In the genomic region with DNA sequence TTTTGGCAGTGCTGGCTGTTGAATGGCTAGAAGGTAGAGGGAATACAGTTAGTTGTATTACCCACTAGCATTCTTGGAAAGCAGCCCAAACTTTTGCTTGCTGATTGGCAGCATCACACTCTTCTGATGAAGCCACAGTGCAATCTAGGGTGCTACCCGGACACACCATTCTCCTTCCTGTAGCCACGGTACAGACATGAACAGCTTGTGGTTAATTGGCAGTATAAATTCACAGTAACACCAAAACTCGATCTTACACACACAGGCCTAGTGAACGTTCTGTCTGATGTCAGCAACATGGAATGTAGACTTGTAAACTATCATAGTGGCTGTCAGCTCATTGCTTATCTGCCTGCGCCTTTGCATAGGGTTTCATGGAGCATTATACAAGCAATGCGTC, we compare ENCODE assay signal across 13 mouse cellular contexts.
DNase-seq lines count a peak whose midpoint lies in the region; ATAC-seq and TF ChIP-seq lines count a peak whose summit lies in the region.
"Had no signal": no experiment of that assay in that cellular context is flagged by ENCODE, and none has a peak within 500 bp of the region (broad histone marks: within the 10 kb centered on the region; RNA-seq: fewer than 3 reads in every experiment).

No protein-coding gene starts in this region.

- TF ChIP-seq EP300 in liver, postnatal 0 days (IDR thresholded peaks at IDR 0.05; ENCODE audit: low read depth) = no peak

- H3K9ac ChIP-seq in forebrain, embryonic 14.5 days (ENCODE audit: low read length) = no peak overlapping the region
- no peak overlapping the region for H3K9ac ChIP-seq in forebrain, embryonic 12.5 days
- no peak overlapping the region for H3K9ac ChIP-seq in lung, embryonic 14.5 days
- H3K9ac ChIP-seq in liver, postnatal 0 days (replicated peaks) = no peak overlapping the region

- TF ChIP-seq CTCF in lung, embryonic 14.5 days (IDR thresholded peaks at IDR 0.05; ENCODE audit: low read depth) = no peak
- TF ChIP-seq CTCF in liver, postnatal 0 days (IDR thresholded peaks at IDR 0.05; ENCODE audit: low read depth) = no peak

- no peak overlapping the region for H3K27ac ChIP-seq in forebrain, embryonic 14.5 days (ENCODE audit: low read depth, low read length)
- H3K27ac ChIP-seq in forebrain, embryonic 12.5 days = no peak overlapping the region
- peak overlapping the region; percentile 65; the same call in 1 of the 2 replicates for H3K27ac ChIP-seq in lung, embryonic 14.5 days (ENCODE audit: low read depth)
- no peak overlapping the region for H3K27ac ChIP-seq in liver, postnatal 0 days (ENCODE audit: low read depth)
- H3K27ac ChIP-seq: left cerebral cortex, adult 2 months; macrophage had no signal

- H3K36me3 ChIP-seq in forebrain, embryonic 14.5 days (ENCODE audit: control insufficient read depth, insufficient read depth, low read length) = no peaks in the 10 kb centered on the region
- no peaks in the 10 kb centered on the region for H3K36me3 ChIP-seq in forebrain, embryonic 12.5 days (replicated peaks)
- no peaks in the 10 kb centered on the region for H3K36me3 ChIP-seq in lung, embryonic 14.5 days (ENCODE audit: insufficient read depth)
- no peaks in the 10 kb centered on the region for H3K36me3 ChIP-seq in liver, postnatal 0 days (replicated peaks; ENCODE audit: insufficient read depth, low read length)

- peak; percentile 68 for DNase-seq in forebrain, embryonic 14.5 days (ENCODE audit: low spot score)
- DNase-seq in lung, embryonic 14.5 days = peak; percentile 72
- DNase-seq in lung, postnatal 25 days (ENCODE audit: low spot score) = no peak
- DNase-seq in liver, postnatal 0 days = no peak
- DNase-seq in urinary bladder, postnatal 14 days (ENCODE audit: low spot score) = no peak
- DNase-seq: embryo, embryonic 11 days; heart, postnatal 14 days; retina, postnatal 1 day had no signal

- H3K4me2 ChIP-seq in forebrain, embryonic 14.5 days (ENCODE audit: low read length) = no peak overlapping the region
- H3K4me2 ChIP-seq in forebrain, embryonic 12.5 days = no peak overlapping the region
- no peak overlapping the region for H3K4me2 ChIP-seq in lung, embryonic 14.5 days
- no peak overlapping the region for H3K4me2 ChIP-seq in liver, postnatal 0 days (ENCODE audit: low read depth, low read length)

- no peak overlapping the region for H3K4me3 ChIP-seq in forebrain, embryonic 14.5 days (ENCODE audit: low read depth, low read length)
- no peak overlapping the region for H3K4me3 ChIP-seq in forebrain, embryonic 12.5 days (replicated peaks)
- no peak overlapping the region for H3K4me3 ChIP-seq in lung, embryonic 14.5 days (ENCODE audit: low read depth, low read length)
- no peak overlapping the region for H3K4me3 ChIP-seq in liver, postnatal 0 days (ENCODE audit: low read depth, low read length)
- H3K4me3 ChIP-seq: left cerebral cortex, adult 2 months had no signal

- WGBS in forebrain, embryonic 14.5 days = 40% methylated on average over 6 of the region's 6 CpGs
- 84% methylated on average over 6 of the region's 6 CpGs for WGBS in forebrain, embryonic 12.5 days
- 24% methylated on average over 6 of the region's 6 CpGs for WGBS in lung, embryonic 14.5 days
- WGBS in liver, postnatal 0 days (ENCODE audit: insufficient replicate concordance) = 60% methylated on average over 6 of the region's 6 CpGs

- ATAC-seq in forebrain, embryonic 14.5 days = peak; percentile 84
- ATAC-seq in forebrain, embryonic 12.5 days (ENCODE audit: low FRiP score) = no peak
- peak; percentile 53 for ATAC-seq in lung, embryonic 14.5 days (ENCODE audit: insufficient read depth)
- peak; percentile 65 for ATAC-seq in activated CD4-positive, CD25-positive, alpha-beta regulatory T cell, adult 4 months
- ATAC-seq in megakaryocyte progenitor cell, adult 5-6 weeks (replicated peaks; ENCODE audit: poor library complexity) = peak; percentile 45
- ATAC-seq in liver, postnatal 0 days = no peak

- no peaks in the 10 kb centered on the region for H3K9me3 ChIP-seq in forebrain, embryonic 14.5 days (replicated peaks; ENCODE audit: control insufficient read depth, low read length)
- H3K9me3 ChIP-seq in forebrain, embryonic 12.5 days = no peaks in the 10 kb centered on the region
- H3K9me3 ChIP-seq in lung, embryonic 14.5 days (ENCODE audit: low read depth, low read length) = no peaks in the 10 kb centered on the region
- H3K9me3 ChIP-seq in liver, postnatal 0 days (ENCODE audit: low read length) = no peaks in the 10 kb centered on the region

- H3K4me1 ChIP-seq in forebrain, embryonic 14.5 days (ENCODE audit: control insufficient read depth, insufficient read depth, low read length) = peaks cover 14% of the 10 kb centered on the region
- H3K4me1 ChIP-seq in forebrain, embryonic 12.5 days = peaks cover 8% of the 10 kb centered on the region; the same call in 1 of the 2 replicates
- H3K4me1 ChIP-seq in lung, embryonic 14.5 days (ENCODE audit: insufficient read depth) = peaks cover 23% of the 10 kb centered on the region
- H3K4me1 ChIP-seq in liver, postnatal 0 days (ENCODE audit: insufficient read depth) = peaks cover 22% of the 10 kb centered on the region

- H3K27me3 ChIP-seq in forebrain, embryonic 14.5 days (replicated peaks; ENCODE audit: control insufficient read depth, insufficient read depth, low read length) = no peaks in the 10 kb centered on the region
- H3K27me3 ChIP-seq in forebrain, embryonic 12.5 days = no peaks in the 10 kb centered on the region
- no peaks in the 10 kb centered on the region for H3K27me3 ChIP-seq in lung, embryonic 14.5 days (ENCODE audit: insufficient read depth, low read length)
- H3K27me3 ChIP-seq in liver, postnatal 0 days (ENCODE audit: insufficient read depth, low read length) = no peaks in the 10 kb centered on the region

Comparison
In these comparisons a context has a peak if more than half of its experiments do, and no peak if none do; other contexts are left out.
1. ATAC-seq: peak in forebrain, embryonic 14.5 days (single experiment), lung, embryonic 14.5 days (single experiment), activated CD4-positive, CD25-positive, alpha-beta regulatory T cell, adult 4 months (single experiment) and megakaryocyte progenitor cell, adult 5-6 weeks (single experiment); none in forebrain, embryonic 12.5 days (single experiment) and liver, postnatal 0 days (single experiment).
2. DNase-seq: peak in forebrain, embryonic 14.5 days (single experiment) and lung, embryonic 14.5 days (single experiment); none in lung, postnatal 25 days (single experiment), liver, postnatal 0 days (single experiment) and urinary bladder, postnatal 14 days (single experiment).